Mouse (Mus musculus): ENCODE data around the gene Pik3ca. TPM values are rescaled to one million over a fixed set of nuclear protein-coding genes. Genes with fewer than 3 reads are reported as not detected.

Gene Pik3ca
- total RNA-seq, 1 experiment: 19.8 TPM

- Histone ChIP-seq H3K36me3 (ENCODE audit: control insufficient read depth, insufficient read depth, low read length, poor library complexity, severe bottlenecking) (no peaks in the 10 kb centered on the region), H3K4me3 (ENCODE audit: insufficient read depth in 1 of 2, low read depth in 1 of 2, low read length in 2 of 2, poor library complexity in 1 of 2, severe bottlenecking in 1 of 2) (no peak overlapping the region), H3K9ac (ENCODE audit: insufficient read depth, low read depth, low read length, poor library complexity, severe bottlenecking) (no peak overlapping the region), H3K4me1 (ENCODE audit: control insufficient read depth in 2 of 2, insufficient read depth in 2 of 2, low read length in 2 of 2, poor library complexity in 1 of 2) (peaks cover 0 to 8% of the 10 kb centered on the region in 2 experiments; a peak in 2 of 4 replicates), H3K9me3 (ENCODE audit: control insufficient read depth, insufficient read depth, low read depth, low read length) (no peaks in the 10 kb centered on the region), H3K27ac (ENCODE audit: insufficient read depth, low read depth, low read length, poor library complexity, severe bottlenecking) (no peak overlapping the region)
- in situ Hi-C loops (cut with MboI; ENCODE audit: low sequenced_read_pairs in 2 of 2, unreplicated experiment in 2 of 2): loop anchor here in 1 of 2 experiments (25.0 kb wide), 1 partner anchor 709 kb away; no protein-coding TSS in a partner anchor
- DNase-seq (ENCODE audit: low read depth, low spot score): no peak
- TF ChIP-seq HCFC1 (IDR thresholded peaks at IDR 0.05; ENCODE audit: borderline replicate concordance, insufficient read depth, low read length) (no peak), ZNF384 (IDR thresholded peaks at IDR 0.05; ENCODE audit: low read depth, low read length) (no peak), CHD2 (IDR thresholded peaks at IDR 0.05; ENCODE audit: low read depth, low read length) (no peak), MAFK (IDR thresholded peaks at IDR 0.05; ENCODE audit: insufficient read depth, low read depth, low read length) (no peak), ZC3H11A (IDR thresholded peaks at IDR 0.05; ENCODE audit: borderline replicate concordance, low read depth, low read length) (no peak)
Observed at GRCm38 (mm10) chr3:32495856-32496710, 98.6 kb downstream of the Pik3ca start.

- Histone ChIP-seq H3K4me1 (ENCODE audit: control insufficient read depth in 2 of 2, insufficient read depth in 2 of 2, low read length in 2 of 2, poor library complexity in 1 of 2) (peaks cover 0 to 8% of the 10 kb centered on the region in 2 experiments; a peak in 2 of 4 replicates), H3K9ac (ENCODE audit: insufficient read depth, low read depth, low read length, poor library complexity, severe bottlenecking) (no peak overlapping the region), H3K27ac (ENCODE audit: insufficient read depth, low read depth, low read length, poor library complexity, severe bottlenecking) (no peak overlapping the region), H3K36me3 (ENCODE audit: control insufficient read depth, insufficient read depth, low read length, poor library complexity, severe bottlenecking) (no peaks in the 10 kb centered on the region), H3K9me3 (ENCODE audit: control insufficient read depth, insufficient read depth, low read depth, low read length) (no peaks in the 10 kb centered on the region), H3K4me3 (ENCODE audit: insufficient read depth in 1 of 2, low read depth in 1 of 2, low read length in 2 of 2, poor library complexity in 1 of 2, severe bottlenecking in 1 of 2) (no peak overlapping the region)
- no peak for DNase-seq (ENCODE audit: low read depth, low spot score)
- in situ Hi-C loops (cut with MboI; ENCODE audit: low sequenced_read_pairs in 2 of 2, unreplicated experiment in 2 of 2): loop anchor here in 1 of 2 experiments (25.0 kb wide), 1 partner anchor 709 kb away; no protein-coding TSS in a partner anchor
- TF ChIP-seq ZC3H11A (IDR thresholded peaks at IDR 0.05; ENCODE audit: borderline replicate concordance, low read depth, low read length) (no peak), ZNF384 (IDR thresholded peaks at IDR 0.05; ENCODE audit: low read depth, low read length) (no peak), HCFC1 (IDR thresholded peaks at IDR 0.05; ENCODE audit: borderline replicate concordance, insufficient read depth, low read length) (no peak), CHD2 (IDR thresholded peaks at IDR 0.05; ENCODE audit: low read depth, low read length) (no peak), MAFK (IDR thresholded peaks at IDR 0.05; ENCODE audit: insufficient read depth, low read depth, low read length) (no peak)
Observed at GRCm38 (mm10) chr3:32496711-32497070, 99.2 kb downstream of the Pik3ca start.

- H3K9me3 ChIP-seq (ENCODE audit: control insufficient read depth, insufficient read depth, low read depth, low read length): no peaks in the 10 kb centered on the region
- DNase-seq (ENCODE audit: low read depth, low spot score): no peak
- H3K4me1 ChIP-seq (ENCODE audit: control insufficient read depth in 2 of 2, insufficient read depth in 2 of 2, low read length in 2 of 2, poor library complexity in 1 of 2): peaks cover 2 to 8% of the 10 kb centered on the region in 2 experiments; a peak in 2 of 4 replicates
- in situ Hi-C loops (cut with MboI; ENCODE audit: low sequenced_read_pairs in 2 of 2, unreplicated experiment in 2 of 2): loop anchor here in 1 of 2 experiments (10.0 kb wide), 2 partner anchors 116 to 166 kb away; no protein-coding TSS in a partner anchor
- H3K36me3 ChIP-seq (ENCODE audit: control insufficient read depth, insufficient read depth, low read length, poor library complexity, severe bottlenecking): no peaks in the 10 kb centered on the region
- H3K4me3 ChIP-seq (ENCODE audit: insufficient read depth in 1 of 2, low read depth in 1 of 2, low read length in 2 of 2, poor library complexity in 1 of 2, severe bottlenecking in 1 of 2): no peak overlapping the region
- no peak overlapping the region for H3K27ac ChIP-seq (ENCODE audit: insufficient read depth, low read depth, low read length, poor library complexity, severe bottlenecking)
- no peak for TF ChIP-seq CHD2 (IDR thresholded peaks at IDR 0.05; ENCODE audit: low read depth, low read length)
- TF ChIP-seq HCFC1 (IDR thresholded peaks at IDR 0.05; ENCODE audit: borderline replicate concordance, insufficient read depth, low read length): no peak
- no peak for TF ChIP-seq ZNF384 (IDR thresholded peaks at IDR 0.05; ENCODE audit: low read depth, low read length)
- no peak for TF ChIP-seq ZC3H11A (IDR thresholded peaks at IDR 0.05; ENCODE audit: borderline replicate concordance, low read depth, low read length)
- no peak for TF ChIP-seq MAFK (IDR thresholded peaks at IDR 0.05; ENCODE audit: insufficient read depth, low read depth, low read length)
- no peak overlapping the region for H3K9ac ChIP-seq (ENCODE audit: insufficient read depth, low read depth, low read length, poor library complexity, severe bottlenecking)
Observed at GRCm38 (mm10) chr3:32500346-32500745, 102.9 kb downstream of the Pik3ca start.

- Histone ChIP-seq H3K4me1 (ENCODE audit: control insufficient read depth in 2 of 2, insufficient read depth in 2 of 2, low read length in 2 of 2, poor library complexity in 1 of 2) (0 out of 4 replicates have a peak, but pooled peaks cover 0 to 2% of the 10 kb centered on the region in 2 experiments), H3K27ac (ENCODE audit: insufficient read depth, low read depth, low read length, poor library complexity, severe bottlenecking) (no peak overlapping the region), H3K9ac (ENCODE audit: insufficient read depth, low read depth, low read length, poor library complexity, severe bottlenecking) (no peak overlapping the region), H3K36me3 (ENCODE audit: control insufficient read depth, insufficient read depth, low read length, poor library complexity, severe bottlenecking) (no peaks in the 10 kb centered on the region), H3K9me3 (ENCODE audit: control insufficient read depth, insufficient read depth, low read depth, low read length) (no peaks in the 10 kb centered on the region), H3K4me3 (ENCODE audit: insufficient read depth in 1 of 2, low read depth in 1 of 2, low read length in 2 of 2, poor library complexity in 1 of 2, severe bottlenecking in 1 of 2) (no peak overlapping the region)
- in situ Hi-C loops (cut with MboI; ENCODE audit: low sequenced_read_pairs in 2 of 2, unreplicated experiment in 2 of 2): loop anchor here in 1 of 2 experiments (10.0 kb wide), 2 partner anchors 121 to 171 kb away; no protein-coding TSS in a partner anchor
- no peak for TF ChIP-seq CHD2 (IDR thresholded peaks at IDR 0.05; ENCODE audit: low read depth, low read length)
- TF ChIP-seq ZC3H11A (IDR thresholded peaks at IDR 0.05; ENCODE audit: borderline replicate concordance, low read depth, low read length): no peak
- no peak for TF ChIP-seq ZNF384 (IDR thresholded peaks at IDR 0.05; ENCODE audit: low read depth, low read length)
- no peak for TF ChIP-seq MAFK (IDR thresholded peaks at IDR 0.05; ENCODE audit: insufficient read depth, low read depth, low read length)
- TF ChIP-seq HCFC1 (IDR thresholded peaks at IDR 0.05; ENCODE audit: borderline replicate concordance, insufficient read depth, low read length): no peak
- no peak for DNase-seq (ENCODE audit: low read depth, low spot score)
Observed at GRCm38 (mm10) chr3:32505841-32506240, 108.4 kb downstream of the Pik3ca start.
